Mouse (Mus musculus): Measurements from ENCODE around the gene Atg9b.

GRCm38 (mm10) chr5:24335888-24336511, 55.9 kb downstream of the Atg9b start:
- no peak for TF ChIP-seq POLR2A (IDR thresholded peaks at IDR 0.05; ENCODE audit: borderline replicate concordance, low read depth, low read length)
- peak; percentile 57 for TF ChIP-seq CTCF (IDR thresholded peaks at IDR 0.05; ENCODE audit: low read depth, low read length)
